Mouse (Mus musculus) kidney, postnatal 36 days (tissue): Measurements from ENCODE around the gene Gm10638.

Source experiments
- DNase-seq, 2 experiments: peaks; one replicate each; pipeline ENCODE4 v3.0.0; 2021 to 2022; ENCODE audit warnings: mixed read lengths in 2 of 2

The Gm10638 gene

GRCm38 (mm10) chr8:86789576-86789975 is 44.1 kb downstream of the Gm10638 start:
- DNase-seq, result no peak

- peak; percentile 25 to 44 for DNase-seq
Observed at GRCm38 (mm10) chr8:86791542-86791941, 46.0 kb downstream of the Gm10638 start.

- no peak for DNase-seq
Observed at GRCm38 (mm10) chr8:86794716-86795115, 49.2 kb downstream of the Gm10638 start.
